Mouse (Mus musculus): ENCODE results near the gene Gm49405. TPM values are rescaled to one million over a fixed set of nuclear protein-coding genes. Genes with fewer than 3 reads are reported as not detected.

Gene Gm49405
- total RNA-seq, 1 experiment = 1.9 TPM

DNA sequence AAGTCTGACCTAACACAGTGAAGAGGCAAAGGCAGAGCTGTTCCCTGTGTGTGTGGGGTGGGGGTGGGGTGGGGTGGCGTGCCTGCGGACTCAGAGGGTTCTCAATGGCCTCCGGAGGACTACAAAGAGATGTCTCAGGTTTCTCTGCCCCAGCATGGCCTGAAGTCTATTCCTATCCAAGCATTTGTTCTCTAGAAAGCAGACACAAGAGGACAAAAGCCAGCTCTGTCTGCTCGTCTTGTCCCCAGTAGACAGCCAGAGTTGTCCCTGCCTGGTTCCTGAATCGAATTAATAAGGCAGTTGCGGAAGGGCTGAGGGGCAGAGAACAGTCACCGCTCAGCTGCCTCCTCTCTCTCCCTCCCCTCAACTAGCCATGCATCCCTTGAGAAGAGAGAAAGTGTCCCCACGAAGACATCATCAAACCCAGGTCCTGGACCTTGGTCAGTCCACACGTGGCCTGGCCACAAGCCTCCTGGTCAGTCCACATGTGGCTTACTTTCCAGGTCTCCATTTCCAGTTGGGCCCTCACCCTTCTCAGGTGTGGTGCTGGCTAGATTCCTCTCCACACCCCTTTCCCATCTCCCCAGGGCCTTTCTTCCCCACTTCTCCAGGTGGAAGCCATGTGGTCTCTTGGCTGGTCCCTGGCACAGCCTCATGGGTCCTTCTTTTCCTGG, 16.8 kb upstream of the Gm49405 start:
- Histone ChIP-seq H3K4me1 (ENCODE audit: control insufficient read depth in 2 of 2, insufficient read depth in 2 of 2, low read length in 2 of 2, poor library complexity in 1 of 2) (peaks cover 0 to 25% of the 10 kb centered on the region in 2 experiments; a peak in 2 of 4 replicates), H3K9ac (ENCODE audit: insufficient read depth, low read depth, low read length, poor library complexity, severe bottlenecking) (no peak overlapping the region), H3K27ac (ENCODE audit: insufficient read depth, low read depth, low read length, poor library complexity, severe bottlenecking) (no peak overlapping the region), H3K9me3 (ENCODE audit: control insufficient read depth, insufficient read depth, low read depth, low read length) (no peaks in the 10 kb centered on the region), H3K4me3 (ENCODE audit: insufficient read depth in 1 of 2, low read depth in 1 of 2, low read length in 2 of 2, poor library complexity in 1 of 2, severe bottlenecking in 1 of 2) (no peak overlapping the region), H3K36me3 (ENCODE audit: control insufficient read depth, insufficient read depth, low read length, poor library complexity, severe bottlenecking) (no peaks in the 10 kb centered on the region)
- DNase-seq (ENCODE audit: low read depth, low spot score) = no peak
- TF ChIP-seq HCFC1 (IDR thresholded peaks at IDR 0.05; ENCODE audit: borderline replicate concordance, insufficient read depth, low read length) = no peak
- no peak for TF ChIP-seq CHD2 (IDR thresholded peaks at IDR 0.05; ENCODE audit: low read depth, low read length)
- in situ Hi-C loops (cut with MboI; ENCODE audit: low sequenced_read_pairs in 2 of 2, unreplicated experiment in 2 of 2) = no loop called here

DNA sequence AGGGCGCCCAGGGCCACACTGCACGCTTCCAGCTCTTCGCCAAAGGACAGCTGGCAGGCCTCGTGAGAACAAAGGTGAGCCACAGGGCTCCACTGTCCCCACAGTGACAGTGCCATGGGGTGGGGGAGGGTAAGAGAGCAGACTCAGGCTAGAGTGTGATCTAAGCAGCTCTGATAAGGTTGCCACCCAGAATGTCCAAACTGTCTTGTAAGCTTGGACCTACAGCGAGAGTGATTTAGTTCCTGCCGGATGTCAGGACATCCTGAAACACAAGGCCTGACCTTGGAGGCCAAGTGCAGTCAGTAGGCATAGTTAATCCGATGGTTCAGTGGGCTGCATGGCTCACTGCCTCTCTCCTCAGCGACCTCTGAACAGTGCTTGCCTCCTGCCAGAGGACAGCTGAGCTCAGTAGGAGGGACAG, 15.2 kb upstream of the Gm49405 start:
- Histone ChIP-seq H3K4me1 (ENCODE audit: control insufficient read depth in 2 of 2, insufficient read depth in 2 of 2, low read length in 2 of 2, poor library complexity in 1 of 2) (peaks cover 0 to 25% of the 10 kb centered on the region in 2 experiments; a peak in 2 of 4 replicates), H3K27ac (ENCODE audit: insufficient read depth, low read depth, low read length, poor library complexity, severe bottlenecking) (no peak overlapping the region), H3K9me3 (ENCODE audit: control insufficient read depth, insufficient read depth, low read depth, low read length) (no peaks in the 10 kb centered on the region), H3K4me3 (ENCODE audit: insufficient read depth in 1 of 2, low read depth in 1 of 2, low read length in 2 of 2, poor library complexity in 1 of 2, severe bottlenecking in 1 of 2) (no peak overlapping the region), H3K9ac (ENCODE audit: insufficient read depth, low read depth, low read length, poor library complexity, severe bottlenecking) (no peak overlapping the region), H3K36me3 (ENCODE audit: control insufficient read depth, insufficient read depth, low read length, poor library complexity, severe bottlenecking) (no peaks in the 10 kb centered on the region)
- no peak for DNase-seq (ENCODE audit: low read depth, low spot score)
- in situ Hi-C loops (cut with MboI; ENCODE audit: low sequenced_read_pairs in 2 of 2, unreplicated experiment in 2 of 2) = no loop called here
- TF ChIP-seq ZC3H11A (IDR thresholded peaks at IDR 0.05; ENCODE audit: borderline replicate concordance, low read depth, low read length) (no peak), MAFK (IDR thresholded peaks at IDR 0.05; ENCODE audit: insufficient read depth, low read depth, low read length) (no peak), CHD2 (IDR thresholded peaks at IDR 0.05; ENCODE audit: low read depth, low read length) (no peak), ZNF384 (IDR thresholded peaks at IDR 0.05; ENCODE audit: low read depth, low read length) (no peak), HCFC1 (IDR thresholded peaks at IDR 0.05; ENCODE audit: borderline replicate concordance, insufficient read depth, low read length) (no peak)

DNA sequence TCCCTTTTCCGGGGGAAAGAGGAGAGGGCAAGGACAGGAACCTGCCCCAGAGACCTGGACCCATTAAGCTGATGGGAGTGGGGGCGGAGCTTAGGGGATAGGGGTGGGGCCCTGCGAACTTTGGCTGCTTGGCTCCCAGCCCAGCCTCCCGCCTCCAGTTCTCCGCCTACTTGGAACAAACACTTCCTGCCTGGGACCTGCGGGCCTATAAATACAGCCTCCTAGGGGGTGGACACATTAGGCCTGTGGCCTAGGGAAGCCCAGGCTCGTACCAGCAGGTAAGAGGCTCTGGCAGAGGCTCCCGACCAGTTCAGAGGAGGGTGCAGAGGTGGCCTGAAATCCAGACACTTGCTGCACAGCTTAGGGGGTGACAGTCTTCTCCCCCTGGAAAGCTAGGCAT, 14.1 kb upstream of the Gm49405 start, which contains the start of gene Acy3:
Gene Acy3, plus strand, starts transcription at position 237 of the 400 bp plus-strand sequence.
- H3K4me3 ChIP-seq (ENCODE audit: insufficient read depth in 1 of 2, low read depth in 1 of 2, low read length in 2 of 2, poor library complexity in 1 of 2, severe bottlenecking in 1 of 2) = 0 out of 4 replicates have a peak within 1 kb of the TSS, but pooled peaks of 1 of the 2 experiments have one; percentile 10
- DNase-seq (ENCODE audit: low read depth, low spot score) = peak; percentile 56
- no peaks in the 10 kb centered on the region for H3K36me3 ChIP-seq (ENCODE audit: control insufficient read depth, insufficient read depth, low read length, poor library complexity, severe bottlenecking)
- no peak for TF ChIP-seq ZNF384 (IDR thresholded peaks at IDR 0.05; ENCODE audit: low read depth, low read length)
- TF ChIP-seq ZC3H11A (IDR thresholded peaks at IDR 0.05; ENCODE audit: borderline replicate concordance, low read depth, low read length) = no peak
- TF ChIP-seq MAFK (IDR thresholded peaks at IDR 0.05; ENCODE audit: insufficient read depth, low read depth, low read length) = no peak
- no peak for TF ChIP-seq HCFC1 (IDR thresholded peaks at IDR 0.05; ENCODE audit: borderline replicate concordance, insufficient read depth, low read length)
- no peak for TF ChIP-seq CHD2 (IDR thresholded peaks at IDR 0.05; ENCODE audit: low read depth, low read length)
- in situ Hi-C loops (cut with MboI; ENCODE audit: low sequenced_read_pairs in 2 of 2, unreplicated experiment in 2 of 2) = no loop called here
- H3K9me3 ChIP-seq (ENCODE audit: control insufficient read depth, insufficient read depth, low read depth, low read length) = no peaks in the 10 kb centered on the region
- 0 out of 2 replicates have a peak within 1 kb of the TSS, but pooled peaks have one; percentile 28 for H3K9ac ChIP-seq (ENCODE audit: insufficient read depth, low read depth, low read length, poor library complexity, severe bottlenecking)
- H3K4me1 ChIP-seq (ENCODE audit: control insufficient read depth in 2 of 2, insufficient read depth in 2 of 2, low read length in 2 of 2, poor library complexity in 1 of 2) = peaks cover 0 to 25% of the 10 kb centered on the region in 2 experiments; a peak in 2 of 4 replicates
- H3K27ac ChIP-seq (ENCODE audit: insufficient read depth, low read depth, low read length, poor library complexity, severe bottlenecking) = no peak within 1 kb of the TSS

DNA sequence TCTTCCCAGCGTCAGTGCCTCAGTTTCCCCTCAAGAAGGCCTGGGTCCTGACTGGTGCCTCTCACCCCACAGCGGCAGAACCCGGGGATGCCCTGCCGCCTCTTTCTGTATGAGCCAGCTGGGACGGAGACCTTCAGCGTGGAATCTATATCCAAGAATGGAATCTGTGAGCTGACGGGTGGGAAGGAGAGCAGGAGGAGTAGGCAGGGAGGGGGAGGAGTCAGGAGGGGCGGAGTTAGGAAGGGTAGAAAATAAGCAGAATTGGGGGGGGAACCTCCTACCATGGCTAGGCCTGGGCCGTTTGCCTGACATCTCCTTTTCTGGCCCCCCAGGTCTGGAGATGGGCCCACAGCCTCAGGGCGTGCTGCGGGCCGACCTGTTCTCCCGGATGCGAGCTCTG, 12.4 kb upstream of the Gm49405 start:
- no peak overlapping the region for H3K9ac ChIP-seq (ENCODE audit: insufficient read depth, low read depth, low read length, poor library complexity, severe bottlenecking)
- in situ Hi-C loops (cut with MboI; ENCODE audit: low sequenced_read_pairs in 2 of 2, unreplicated experiment in 2 of 2) = no loop called here
- H3K4me3 ChIP-seq (ENCODE audit: insufficient read depth in 1 of 2, low read depth in 1 of 2, low read length in 2 of 2, poor library complexity in 1 of 2, severe bottlenecking in 1 of 2) = no peak overlapping the region
- H3K4me1 ChIP-seq (ENCODE audit: control insufficient read depth in 2 of 2, insufficient read depth in 2 of 2, low read length in 2 of 2, poor library complexity in 1 of 2) = peaks cover 0 to 27% of the 10 kb centered on the region in 2 experiments; a peak in 2 of 4 replicates
- no peak overlapping the region for H3K27ac ChIP-seq (ENCODE audit: insufficient read depth, low read depth, low read length, poor library complexity, severe bottlenecking)
- no peak for DNase-seq (ENCODE audit: low read depth, low spot score)
- no peak for TF ChIP-seq HCFC1 (IDR thresholded peaks at IDR 0.05; ENCODE audit: borderline replicate concordance, insufficient read depth, low read length)
- no peak for TF ChIP-seq ZC3H11A (IDR thresholded peaks at IDR 0.05; ENCODE audit: borderline replicate concordance, low read depth, low read length)
- TF ChIP-seq ZNF384 (IDR thresholded peaks at IDR 0.05; ENCODE audit: low read depth, low read length) = no peak
- no peak for TF ChIP-seq CHD2 (IDR thresholded peaks at IDR 0.05; ENCODE audit: low read depth, low read length)
- TF ChIP-seq MAFK (IDR thresholded peaks at IDR 0.05; ENCODE audit: insufficient read depth, low read depth, low read length) = no peak
- no peaks in the 10 kb centered on the region for H3K9me3 ChIP-seq (ENCODE audit: control insufficient read depth, insufficient read depth, low read depth, low read length)
- no peaks in the 10 kb centered on the region for H3K36me3 ChIP-seq (ENCODE audit: control insufficient read depth, insufficient read depth, low read length, poor library complexity, severe bottlenecking)

Measured in ES-E14 (cell line).